Comparison of ENCODE assay signal across 13 mouse cellular contexts in the genomic region with DNA sequence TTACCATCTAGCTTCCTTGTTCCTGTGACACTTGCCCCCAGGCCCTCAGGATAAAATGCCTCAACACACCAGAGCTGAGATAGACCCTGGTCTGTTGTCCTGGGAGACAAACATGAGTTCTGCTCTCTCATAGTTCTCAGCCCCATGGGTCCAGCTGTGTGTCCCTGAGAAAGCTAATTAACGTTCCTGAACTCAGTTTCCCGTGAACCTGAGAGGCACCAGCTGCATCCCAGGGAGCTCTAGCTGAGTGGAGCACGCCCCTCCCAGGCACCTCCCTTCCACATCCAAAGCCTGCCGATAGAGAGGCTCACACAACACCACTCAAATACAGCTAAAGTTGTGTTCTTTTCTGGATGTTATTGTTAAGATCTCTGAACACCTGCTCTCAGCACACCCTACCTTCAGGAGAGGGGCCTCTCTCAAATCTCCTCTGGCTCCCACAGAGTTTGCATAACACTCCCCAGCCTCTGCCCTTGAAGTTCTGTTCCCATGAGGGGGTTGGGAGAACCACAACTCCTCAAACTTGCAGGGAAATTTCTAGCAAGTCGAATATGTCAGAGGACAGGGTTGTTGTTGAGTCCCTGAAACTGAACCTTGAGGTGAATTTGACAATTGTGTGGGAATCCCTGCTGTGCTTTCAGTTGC. TPM values are rescaled to one million over a fixed set of nuclear protein-coding genes. Genes with fewer than 3 reads are reported as not detected.
A peak's percentile ranks its signal among the peaks of the same experiment; 100 is the strongest.
DNase-seq lines count a peak whose midpoint lies in the region; ATAC-seq and TF ChIP-seq lines count a peak whose summit lies in the region.
"Had no signal": no experiment of that assay in that cellular context is flagged by ENCODE, and none has a peak within 500 bp of the region (broad histone marks: within the 10 kb centered on the region; RNA-seq: fewer than 3 reads in every experiment).

No protein-coding gene starts in this region.

- no peaks in the 10 kb centered on the region for H3K27me3 ChIP-seq in intestine, embryonic 15.5 days (replicated peaks)
- no peaks in the 10 kb centered on the region for H3K27me3 ChIP-seq in intestine, postnatal 0 days (replicated peaks; ENCODE audit: control insufficient read depth, insufficient read depth, low read length)
- H3K27me3 ChIP-seq in liver, embryonic 13.5 days: peaks cover 8% of the 10 kb centered on the region; the same call in 1 of the 2 replicates

- DNase-seq in A20 (ENCODE audit: low read depth, low spot score) (peak; percentile 31), R1 (ENCODE audit: low read depth, low spot score) (peak; percentile 63)
- no peak for DNase-seq in liver, embryonic 13.5 days
- no peak for DNase-seq in left cerebral cortex, adult 2 months (ENCODE audit: extremely low spot score in 1 of 2, low spot score in 2 of 2)
- DNase-seq in right cerebral cortex, postnatal 25 days: no peak
- DNase-seq in embryo, embryonic 9.5 days (ENCODE audit: extremely low spot score): no peak
- DNase-seq: adrenal gland, adult 2 months; cerebellum, adult 18-20 months; heart, adult 18-20 months; heart, postnatal 36 days had no signal

- no peaks in the 10 kb centered on the region for H3K36me3 ChIP-seq in intestine, embryonic 15.5 days
- no peaks in the 10 kb centered on the region for H3K36me3 ChIP-seq in intestine, postnatal 0 days (ENCODE audit: control insufficient read depth, insufficient read depth)
- H3K36me3 ChIP-seq in liver, embryonic 13.5 days: no peaks in the 10 kb centered on the region
- H3K36me3 ChIP-seq: neural tube, embryonic 15.5 days had no signal

- no peak overlapping the region for H3K9ac ChIP-seq in intestine, embryonic 15.5 days
- H3K9ac ChIP-seq in intestine, postnatal 0 days (ENCODE audit: low read depth, low read length): no peak overlapping the region
- H3K9ac ChIP-seq in liver, embryonic 13.5 days: peak overlapping the region; percentile 13; the same call in 1 of the 2 replicates
- H3K9ac ChIP-seq: neural tube, embryonic 15.5 days had no signal

- ATAC-seq in intestine, embryonic 15.5 days: peak; percentile 26; the same call in 1 of the 2 replicates
- ATAC-seq in intestine, postnatal 0 days: no peak
- no peak for ATAC-seq in liver, embryonic 13.5 days (ENCODE audit: low read depth)

- H3K4me2 ChIP-seq in intestine, embryonic 15.5 days (replicated peaks): no peak overlapping the region
- no peak overlapping the region for H3K4me2 ChIP-seq in intestine, postnatal 0 days (replicated peaks; ENCODE audit: low read depth)
- H3K4me2 ChIP-seq in liver, embryonic 13.5 days: peak overlapping the region; percentile 35
- H3K4me2 ChIP-seq: neural tube, embryonic 15.5 days had no signal

- peaks cover 45% of the 10 kb centered on the region for H3K4me1 ChIP-seq in intestine, embryonic 15.5 days (replicated peaks)
- peaks cover 16% of the 10 kb centered on the region; the same call in 1 of the 2 replicates for H3K4me1 ChIP-seq in intestine, postnatal 0 days (replicated peaks; ENCODE audit: control insufficient read depth, insufficient read depth, low read length)
- peaks cover 72% of the 10 kb centered on the region for H3K4me1 ChIP-seq in liver, embryonic 13.5 days (replicated peaks)

- H3K4me3 ChIP-seq in intestine, embryonic 15.5 days (replicated peaks): no peak overlapping the region
- H3K4me3 ChIP-seq in intestine, postnatal 0 days (ENCODE audit: low read depth, low read length): no peak overlapping the region
- H3K4me3 ChIP-seq in liver, embryonic 13.5 days (replicated peaks): no peak overlapping the region
- no peak overlapping the region for H3K4me3 ChIP-seq in left cerebral cortex, adult 2 months
- H3K4me3 ChIP-seq: neural tube, embryonic 15.5 days had no signal

- H3K9me3 ChIP-seq in intestine, embryonic 15.5 days: no peaks in the 10 kb centered on the region
- no peaks in the 10 kb centered on the region for H3K9me3 ChIP-seq in intestine, postnatal 0 days (ENCODE audit: control insufficient read depth)
- H3K9me3 ChIP-seq in liver, embryonic 13.5 days (replicated peaks): no peaks in the 10 kb centered on the region
- H3K9me3 ChIP-seq: neural tube, embryonic 15.5 days had no signal

- 18% methylated on average over 5 of the region's 5 CpGs for WGBS in intestine, embryonic 15.5 days
- WGBS in intestine, postnatal 0 days: 14% methylated on average over 5 of the region's 5 CpGs
- WGBS in liver, embryonic 13.5 days (ENCODE audit: insufficient replicate concordance): 37% methylated on average over 5 of the region's 5 CpGs

- intact Hi-C loops in left cerebral cortex, adult 2 months (cut with DNase I): no loop called here

- TF ChIP-seq CTCF in intestine, postnatal 0 days (IDR thresholded peaks at IDR 0.05; ENCODE audit: low read depth): no peak
- TF ChIP-seq CTCF in left cerebral cortex, adult 2 months (IDR thresholded peaks at IDR 0.05): no peak

- H3K27ac ChIP-seq in intestine, embryonic 15.5 days: no peak overlapping the region
- no peak overlapping the region for H3K27ac ChIP-seq in intestine, postnatal 0 days (ENCODE audit: low read depth, low read length)
- H3K27ac ChIP-seq in liver, embryonic 13.5 days: peak overlapping the region; percentile 37; the same call in 1 of the 2 replicates
- H3K27ac ChIP-seq in left cerebral cortex, adult 2 months: no peak overlapping the region
- H3K27ac ChIP-seq: neural tube, embryonic 15.5 days had no signal

RNA-seq across cellular contexts. Expression of gene Smad3, which starts 28.4 kb away (rescaled TPM):
- 14.8 and 15.3 TPM in 2 replicates for polyA plus RNA-seq in intestine, embryonic 15.5 days (2015; fragmentation: Nextera tagmentation; extraction: Ambion mirVana)
- 5.0 and 5.7 TPM in 2 replicates for polyA plus RNA-seq in intestine, postnatal 0 days (2015; fragmentation: Nextera tagmentation; extraction: Ambion mirVana)
- polyA plus RNA-seq in liver, embryonic 13.5 days (2015; fragmentation: Nextera tagmentation; extraction: Ambion mirVana): 2.7 and 3.0 TPM in 2 replicates
- total RNA-seq in left cerebral cortex, adult 2 months (2021): 10 to 100 TPM; 60.0 to 69.0 TPM

Comparison
In these comparisons a context has a peak if more than half of its experiments do, and no peak if none do; other contexts are left out.
1. DNase-seq: peak in A20 (single experiment) and R1 (single experiment); none in liver, embryonic 13.5 days (single experiment), left cerebral cortex, adult 2 months (0 of 2), right cerebral cortex, postnatal 25 days (single experiment) and embryo, embryonic 9.5 days (single experiment).